Mouse (Mus musculus) cortical plate, adult 2 months (tissue): ENCODE measurements at regions not wholly inside any gene's neighbourhood (a gene's known extent, or its start where the extent isn't known, plus 50 kb on each side); places are given as distances from the start of the nearest gene placed in this dataset.

Experiments used
- H3K27ac ChIP-seq: fragments of 200-500 bp; 2 replicates; pipeline ENCODE4 v1.5.1; 2012; ENCODE audit warnings: low read length, control low read depth, inconsistent platforms; ENCODE audit not compliant: insufficient read depth
- H3K4me1 ChIP-seq: fragments of 200-500 bp; 2 replicates; pipeline ENCODE4 v1.6.1; 2011; ENCODE audit warnings: low read length; ENCODE audit not compliant: control insufficient read depth, insufficient read depth
- H3K4me3 ChIP-seq: fragments of 200-500 bp; 2 replicates; pipeline ENCODE4 v1.5.1; 2011; ENCODE audit warnings: mild to moderate bottlenecking, low read length, control low read depth; ENCODE audit not compliant: insufficient read depth
- CTCF ChIP-seq: fragments of 200-500 bp; IDR thresholded peaks from 2 replicates; pipeline ENCODE4 v1.5.1; 2011; ENCODE audit warnings: mild to moderate bottlenecking, control low read depth, low read length; ENCODE audit not compliant: insufficient read depth; ENCODE audit errors: extremely low read depth
- POLR2A ChIP-seq: fragments of 200-500 bp; IDR thresholded peaks from 2 replicates; pipeline ENCODE4 v1.6.1; 2011; ENCODE audit warnings: mild to moderate bottlenecking, low read length, control low read depth; ENCODE audit not compliant: insufficient read depth; ENCODE audit errors: extremely low read depth

GRCm38 (mm10) chr14:102884539-102885239 lies 97.7 kb downstream of the Kctd12 start:
- TF ChIP-seq POLR2A (no peak), CTCF (no peak)
- no peak overlapping the region for H3K27ac ChIP-seq
- no peak overlapping the region for H3K4me3 ChIP-seq
- H3K4me1 ChIP-seq: peaks cover 7% of the 10 kb centered on the region; the same call in 1 of the 2 replicates

GRCm38 (mm10) chr14:102883344-102884122 lies 98.9 kb downstream of the Kctd12 start:
- peaks cover 7% of the 10 kb centered on the region; the same call in 1 of the 2 replicates for H3K4me1 ChIP-seq
- TF ChIP-seq POLR2A (no peak), CTCF (no peak)
- no peak overlapping the region for H3K4me3 ChIP-seq
- no peak overlapping the region for H3K27ac ChIP-seq

- no peak overlapping the region for H3K4me3 ChIP-seq
- no peak for TF ChIP-seq CTCF
- TF ChIP-seq POLR2A: no peak
- peaks cover 7% of the 10 kb centered on the region; the same call in 1 of the 2 replicates for H3K4me1 ChIP-seq
- no peak overlapping the region for H3K27ac ChIP-seq
Measured at GRCm38 (mm10) chr14:102882281-102882680, 100.2 kb downstream of the Kctd12 start.

DNA sequence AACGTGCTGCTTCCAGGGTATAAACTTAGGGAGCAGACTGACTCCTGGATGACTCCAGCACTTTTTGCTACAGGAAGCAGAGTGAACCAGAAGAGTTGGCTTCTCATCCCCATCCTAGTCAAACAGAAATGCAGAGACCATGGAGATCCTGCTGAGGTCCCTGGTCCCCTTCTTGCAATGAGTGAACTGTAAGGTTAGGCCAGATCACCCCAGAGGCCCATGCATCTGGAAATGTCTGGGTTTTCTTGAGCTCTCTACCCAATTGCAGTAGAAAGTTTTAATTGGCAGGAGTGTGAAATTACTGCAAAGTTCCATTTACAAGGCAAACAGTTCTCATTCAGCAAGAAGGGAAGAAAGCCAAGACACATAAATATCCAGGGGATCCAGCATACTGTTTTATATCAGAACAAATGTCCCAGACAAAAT lies 101.8 kb downstream of the Kctd12 start:
- no peak overlapping the region for H3K4me3 ChIP-seq
- no peak overlapping the region for H3K27ac ChIP-seq
- peaks cover 7% of the 10 kb centered on the region; the same call in 1 of the 2 replicates for H3K4me1 ChIP-seq
- TF ChIP-seq CTCF (no peak), POLR2A (no peak)

GRCm38 (mm10) chr14:102878572-102878971 lies 103.9 kb downstream of the Kctd12 start:
- TF ChIP-seq CTCF (no peak), POLR2A (no peak)
- Histone ChIP-seq H3K4me3 (no peak overlapping the region), H3K4me1 (peaks cover 2% of the 10 kb centered on the region; the same call in 1 of the 2 replicates), H3K27ac (no peak overlapping the region)

GRCm38 (mm10) chr14:102868160-102868559 lies 114.3 kb downstream of the Kctd12 start:
- Histone ChIP-seq H3K27ac (no peak overlapping the region), H3K4me3 (no peak overlapping the region), H3K4me1 (no peaks in the 10 kb centered on the region)
- TF ChIP-seq POLR2A (no peak), CTCF (no peak)

- no peak overlapping the region for H3K27ac ChIP-seq
- H3K4me3 ChIP-seq: no peak overlapping the region
- TF ChIP-seq POLR2A (no peak), CTCF (no peak)
- no peaks in the 10 kb centered on the region for H3K4me1 ChIP-seq
Measured at GRCm38 (mm10) chr14:102867697-102868096, 114.7 kb downstream of the Kctd12 start.

- no peak overlapping the region for H3K27ac ChIP-seq
- no peaks in the 10 kb centered on the region for H3K4me1 ChIP-seq
- H3K4me3 ChIP-seq: no peak overlapping the region
- TF ChIP-seq CTCF: no peak
- TF ChIP-seq POLR2A: no peak
Measured at GRCm38 (mm10) chr14:102866511-102866910, 115.9 kb downstream of the Kctd12 start.

GRCm38 (mm10) chr14:102861694-102862093 lies 120.7 kb downstream of the Kctd12 start:
- H3K27ac ChIP-seq: no peak overlapping the region
- no peak overlapping the region for H3K4me3 ChIP-seq
- H3K4me1 ChIP-seq: no peaks in the 10 kb centered on the region
- no peak for TF ChIP-seq CTCF
- no peak for TF ChIP-seq POLR2A
